Mouse (Mus musculus): ENCODE data around the gene Npr1.

- TF ChIP-seq POLR2A (IDR thresholded peaks at IDR 0.05; ENCODE audit: low read depth, low read length) (peak; percentile 94), CTCF (IDR thresholded peaks at IDR 0.05; ENCODE audit: extremely low read depth, insufficient read depth, insufficient read length, insufficient replicate concordance) (no peak)
These were observed 32.2 kb downstream of the Npr1 start, which contains the start of gene Ints3 for GRCm38 (mm10) chr3:90433381-90434020.

Measured in spleen, adult 2 months (tissue).